Mouse (Mus musculus): ENCODE measurements around the gene Omp.

GRCm38 (mm10) chr7:98177071-98177485 lies 31.8 kb upstream of the Omp start:
- no peak for TF ChIP-seq POLR2A (IDR thresholded peaks at IDR 0.05; ENCODE audit: insufficient read depth, low read depth, low read length)
- no peak for TF ChIP-seq CTCF (IDR thresholded peaks at IDR 0.05; ENCODE audit: insufficient read depth, low read depth, low read length)

Data from olfactory bulb, adult 2 months (tissue).